Mouse (Mus musculus) liver, embryonic 15.5 days (tissue): ENCODE measurements around the gene Dnaaf3. TPM values are rescaled to one million over a fixed set of nuclear protein-coding genes. Genes with fewer than 3 reads are reported as not detected.
"Not testable (repeated sequence)": the region's sequence is repeated elsewhere in the genome, so short reads cannot be mapped to it uniquely, and the experiment has no call there.

ENCODE experiments used
- ATAC-seq: fragments of 200-750 bp; cut with Nextera tagmentation; 2 replicates; pipeline ENCODE4 v1.8.0; 2017; ENCODE audit warnings: moderate number of reproducible peaks, mild to moderate bottlenecking, moderate library complexity; ENCODE audit not compliant: insufficient read depth
- H3K27ac ChIP-seq: fragments of 300-500 bp; sonication (generic); replicated peaks from 2 replicates; pipeline ENCODE4 v1.5.1; 2015; ENCODE audit warnings: mild to moderate bottlenecking, inconsistent platforms
- H3K27me3 ChIP-seq: fragments of 300-500 bp; sonication (generic); 2 replicates; pipeline ENCODE4 v1.6.1; 2015; ENCODE audit warnings: mild to moderate bottlenecking, inconsistent platforms
- H3K36me3 ChIP-seq: fragments of 300-500 bp; sonication (generic); replicated peaks from 2 replicates; pipeline ENCODE4 v1.6.1; 2015; ENCODE audit warnings: moderate library complexity, mild to moderate bottlenecking, inconsistent platforms
- H3K4me1 ChIP-seq: fragments of 300-500 bp; sonication (generic); replicated peaks from 2 replicates; pipeline ENCODE4 v1.6.1; 2015; ENCODE audit warnings: inconsistent platforms
- H3K4me2 ChIP-seq: fragments of 300-500 bp; sonication (generic); 2 replicates; pipeline ENCODE4 v1.6.1; 2015; ENCODE audit warnings: moderate library complexity, mild to moderate bottlenecking, inconsistent platforms
- H3K4me3 ChIP-seq: fragments of 300-500 bp; sonication (generic); replicated peaks from 2 replicates; pipeline ENCODE4 v1.5.1; 2015; ENCODE audit warnings: mild to moderate bottlenecking, inconsistent platforms
- H3K9ac ChIP-seq: fragments of 300-500 bp; sonication (generic); 2 replicates; pipeline ENCODE4 v1.6.1; 2015; ENCODE audit warnings: moderate library complexity, mild to moderate bottlenecking, inconsistent platforms
- H3K9me3 ChIP-seq: fragments of 300-500 bp; sonication (generic); replicated peaks from 2 replicates; pipeline ENCODE4 v1.6.1; 2016; ENCODE audit warnings: inconsistent platforms
- WGBS: fragments of 180-500 bp; shearing (Covaris S2); methylation state at CpG from one replicate; pipeline ENCODE4 v1.1.7; 2015; ENCODE audit warnings: mixed read lengths; ENCODE audit not compliant: insufficient replicate concordance; 5-methylcytosine and 5-hydroxymethylcytosine counted together
- polyA plus RNA-seq: library from polyadenylated mRNA; unstranded; fragments of >200 nt; fragmentation: Nextera tagmentation; extraction: Ambion mirVana; gene quantifications from 2 replicates; pipeline ENCODE4 v1.2.1, GENCODE M21; 2015

Dnaaf3 gene
- 0.07 and 0.26 TPM in 2 replicates for polyA plus RNA-seq

GRCm38 (mm10) chr7:4532005-4532729 is at the start of gene Dnaaf3:
Gene Dnaaf3, minus strand, starts transcription at chr7:4532453.
- H3K9ac ChIP-seq, result no peak within 1 kb of the TSS

GRCm38 (mm10) chr7:4581481-4581880 is 49.2 kb upstream of the Dnaaf3 start:
- H3K9me3 ChIP-seq, H3K9ac ChIP-seq, H3K4me2 ChIP-seq, H3K27ac ChIP-seq, H3K36me3 ChIP-seq, H3K4me3 ChIP-seq, ATAC-seq, H3K4me1 ChIP-seq, H3K27me3 ChIP-seq: not testable (repeated sequence)
- 39% methylated on average over 3 of the region's 3 CpGs for WGBS

More at GRCm38 (mm10) chr7:4532005-4532729, at the start of gene Dnaaf3:
- no peaks in the 10 kb centered on the region for H3K36me3 ChIP-seq
- H3K4me1 ChIP-seq, result peaks cover 2% of the 10 kb centered on the region
- H3K9me3 ChIP-seq, result no peaks in the 10 kb centered on the region
- ATAC-seq, result peak; percentile 83
- H3K27me3 ChIP-seq, result peaks cover 40% of the 10 kb centered on the region
- no peak within 1 kb of the TSS for H3K27ac ChIP-seq
- H3K4me3 ChIP-seq, result peak within 1 kb of the TSS; percentile 18
- H3K4me2 ChIP-seq, result peak within 1 kb of the TSS; percentile 51
- 6% methylated on average over 28 of the region's 28 CpGs for WGBS

- not testable (repeated sequence) for H3K27ac ChIP-seq, H3K4me3 ChIP-seq, H3K4me2 ChIP-seq, H3K9me3 ChIP-seq, H3K9ac ChIP-seq, H3K36me3 ChIP-seq, H3K27me3 ChIP-seq, ATAC-seq, H3K4me1 ChIP-seq
- 30% methylated on average over 2 of the region's 2 CpGs for WGBS
These were observed 40.1 kb upstream of the Dnaaf3 start for GRCm38 (mm10) chr7:4572361-4572760.

- H3K27me3 ChIP-seq, result no peaks in the 10 kb centered on the region
- no peaks in the 10 kb centered on the region for H3K4me1 ChIP-seq
- no peak overlapping the region for H3K4me3 ChIP-seq
- no peak overlapping the region for H3K27ac ChIP-seq
- no peak for ATAC-seq
- no peak overlapping the region for H3K4me2 ChIP-seq
- 74% methylated on average over 3 of the region's 3 CpGs for WGBS
- no peaks in the 10 kb centered on the region for H3K9me3 ChIP-seq
- H3K9ac ChIP-seq, result no peak overlapping the region
- H3K36me3 ChIP-seq, result no peaks in the 10 kb centered on the region
These were observed 30.4 kb upstream of the Dnaaf3 start for GRCm38 (mm10) chr7:4562660-4563059.

- H3K27ac ChIP-seq, result no peak overlapping the region
- no peaks in the 10 kb centered on the region for H3K4me1 ChIP-seq
- no peak overlapping the region for H3K9ac ChIP-seq
- H3K36me3 ChIP-seq, result no peaks in the 10 kb centered on the region
- no peak overlapping the region for H3K4me3 ChIP-seq
- 45% methylated on average over 6 of the region's 6 CpGs for WGBS
- H3K27me3 ChIP-seq, result peaks cover 4% of the 10 kb centered on the region
- ATAC-seq, result no peak
- H3K4me2 ChIP-seq, result no peak overlapping the region
- H3K9me3 ChIP-seq, result no peaks in the 10 kb centered on the region
These were observed 24.9 kb upstream of the Dnaaf3 start for GRCm38 (mm10) chr7:4557167-4557560.

GRCm38 (mm10) chr7:4556256-4557166 is 24.3 kb upstream of the Dnaaf3 start:
- Histone ChIP-seq H3K4me3 (no peak overlapping the region), H3K27me3 (peaks cover 4% of the 10 kb centered on the region), H3K9ac (no peak overlapping the region), H3K4me2 (no peak overlapping the region), H3K9me3 (no peaks in the 10 kb centered on the region), H3K4me1 (no peaks in the 10 kb centered on the region), H3K36me3 (no peaks in the 10 kb centered on the region), H3K27ac (no peak overlapping the region)
- WGBS, result 17% methylated on average over 15 of the region's 15 CpGs
- ATAC-seq, result peak; percentile 60

- ATAC-seq, result no peak
- 9% methylated on average over 33 of the region's 33 CpGs for WGBS
- Histone ChIP-seq H3K36me3 (no peaks in the 10 kb centered on the region), H3K9me3 (no peaks in the 10 kb centered on the region), H3K4me3 (peak within 1 kb of the TSS; percentile 20; the same call in 1 of the 2 replicates), H3K4me2 (peak within 1 kb of the TSS; percentile 51), H3K27me3 (peaks cover 39% of the 10 kb centered on the region), H3K4me1 (peaks cover 15% of the 10 kb centered on the region), H3K9ac (no peak within 1 kb of the TSS), H3K27ac (no peak within 1 kb of the TSS)
These were observed 15.0 kb upstream of the Dnaaf3 start, which contains the start of gene Syt5 for GRCm38 (mm10) chr7:4547221-4547641. Gene Syt5, minus strand, starts transcription at chr7:4547541.

GRCm38 (mm10) chr7:4546591-4547131 is 14.4 kb upstream of the Dnaaf3 start:
- Histone ChIP-seq H3K36me3 (no peaks in the 10 kb centered on the region), H3K4me3 (no peak overlapping the region), H3K4me2 (peak overlapping the region; percentile 51), H3K9ac (no peak overlapping the region), H3K4me1 (peaks cover 15% of the 10 kb centered on the region), H3K27ac (no peak overlapping the region), H3K27me3 (peaks cover 39% of the 10 kb centered on the region), H3K9me3 (no peaks in the 10 kb centered on the region)
- no peak for ATAC-seq
- WGBS, result 5% methylated on average over 26 of the region's 26 CpGs

GRCm38 (mm10) chr7:4546050-4546449 is 13.8 kb upstream of the Dnaaf3 start:
- peaks cover 37% of the 10 kb centered on the region for H3K27me3 ChIP-seq
- no peaks in the 10 kb centered on the region for H3K9me3 ChIP-seq
- no peak overlapping the region for H3K9ac ChIP-seq
- no peak overlapping the region for H3K27ac ChIP-seq
- no peak for ATAC-seq
- H3K36me3 ChIP-seq, result no peaks in the 10 kb centered on the region
- WGBS, result 59% methylated on average over 15 of the region's 15 CpGs
- H3K4me1 ChIP-seq, result peaks cover 15% of the 10 kb centered on the region
- H3K4me3 ChIP-seq, result no peak overlapping the region
- H3K4me2 ChIP-seq, result no peak overlapping the region

GRCm38 (mm10) chr7:4542013-4542412 is 9.8 kb upstream of the Dnaaf3 start:
- H3K9me3 ChIP-seq, result no peaks in the 10 kb centered on the region
- H3K27me3 ChIP-seq, result peaks cover 15% of the 10 kb centered on the region
- peak overlapping the region; percentile 16 for H3K4me2 ChIP-seq
- no peak overlapping the region for H3K27ac ChIP-seq
- H3K4me1 ChIP-seq, result peaks cover 10% of the 10 kb centered on the region
- H3K9ac ChIP-seq, result no peak overlapping the region
- no peaks in the 10 kb centered on the region for H3K36me3 ChIP-seq
- WGBS, result 36% methylated on average over 17 of the region's 17 CpGs
- 0 out of 2 replicates have a peak overlapping the region, but pooled peaks have one; percentile 10 for H3K4me3 ChIP-seq
- no peak for ATAC-seq

GRCm38 (mm10) chr7:4541344-4541743 is 9.1 kb upstream of the Dnaaf3 start:
- no peaks in the 10 kb centered on the region for H3K9me3 ChIP-seq
- H3K27ac ChIP-seq, result no peak overlapping the region
- peaks cover 8% of the 10 kb centered on the region for H3K27me3 ChIP-seq
- no peak overlapping the region for H3K4me3 ChIP-seq
- no peak for ATAC-seq
- no peaks in the 10 kb centered on the region for H3K36me3 ChIP-seq
- H3K4me2 ChIP-seq, result no peak overlapping the region
- H3K9ac ChIP-seq, result no peak overlapping the region
- 59% methylated on average over 5 of the region's 5 CpGs for WGBS
- 0 out of 2 replicates have a peak, but pooled peaks cover 3% of the 10 kb centered on the region for H3K4me1 ChIP-seq
